Mouse (Mus musculus): ENCODE measurements around the gene Nfatc2ip.

The Nfatc2ip gene

GRCm38 (mm10) chr7:126396298-126397119 is at the start of gene Nfatc2ip:
Nfatc2ip (minus strand) TSS chr7:126396737.
- DNase-seq: peak; percentile 98

GRCm38 (mm10) chr7:126446217-126446616 is 49.7 kb upstream of the Nfatc2ip start:
- no peak for DNase-seq

GRCm38 (mm10) chr7:126445104-126445815 is 48.7 kb upstream of the Nfatc2ip start:
- DNase-seq: no peak

- DNase-seq: no peak
Observed at GRCm38 (mm10) chr7:126444536-126444935, 48.0 kb upstream of the Nfatc2ip start.

- DNase-seq: no peak
Observed at GRCm38 (mm10) chr7:126443997-126444396, 47.5 kb upstream of the Nfatc2ip start.

- no peak for DNase-seq
Observed at GRCm38 (mm10) chr7:126440134-126440533, 43.6 kb upstream of the Nfatc2ip start.

- peak; percentile 55 for DNase-seq
Observed at GRCm38 (mm10) chr7:126436851-126437250, 40.3 kb upstream of the Nfatc2ip start.

- no peak for DNase-seq
Observed at GRCm38 (mm10) chr7:126435801-126436200, 39.3 kb upstream of the Nfatc2ip start.

- DNase-seq: no peak
Observed at GRCm38 (mm10) chr7:126434726-126435125, 38.2 kb upstream of the Nfatc2ip start.

GRCm38 (mm10) chr7:126430167-126430566 is 33.6 kb upstream of the Nfatc2ip start:
- DNase-seq: no peak

GRCm38 (mm10) chr7:126429503-126429898 is 33.0 kb upstream of the Nfatc2ip start:
- no peak for DNase-seq

- peak; percentile 97 for DNase-seq
Observed at GRCm38 (mm10) chr7:126428631-126429502, 32.3 kb upstream of the Nfatc2ip start, which contains the start of gene Rabep2. Rabep2 (plus strand) TSS chr7:126428759.

GRCm38 (mm10) chr7:126428154-126428553 is 31.6 kb upstream of the Nfatc2ip start:
- no peak for DNase-seq

GRCm38 (mm10) chr7:126427323-126427860 is 30.9 kb upstream of the Nfatc2ip start:
- no peak for DNase-seq

GRCm38 (mm10) chr7:126424161-126424560 is 27.6 kb upstream of the Nfatc2ip start:
- DNase-seq: no peak

- no peak for DNase-seq
Observed at GRCm38 (mm10) chr7:126421756-126422155, 25.2 kb upstream of the Nfatc2ip start.

GRCm38 (mm10) chr7:126418496-126418895 is 22.0 kb upstream of the Nfatc2ip start:
- DNase-seq: no peak

GRCm38 (mm10) chr7:126417606-126418005 is 21.1 kb upstream of the Nfatc2ip start:
- no peak for DNase-seq

- DNase-seq: no peak
Observed at GRCm38 (mm10) chr7:126417045-126417444, 20.5 kb upstream of the Nfatc2ip start.

GRCm38 (mm10) chr7:126416615-126417014 is 20.1 kb upstream of the Nfatc2ip start:
- no peak for DNase-seq

GRCm38 (mm10) chr7:126414725-126415124 is 18.2 kb upstream of the Nfatc2ip start, which contains the start of gene Cd19:
Cd19 (minus strand) TSS chr7:126414889.
- DNase-seq: no peak

- no peak for DNase-seq
Observed at GRCm38 (mm10) chr7:126411061-126411460, 14.5 kb upstream of the Nfatc2ip start.

GRCm38 (mm10) chr7:126408686-126409085 is 12.1 kb upstream of the Nfatc2ip start:
- no peak for DNase-seq

All from kidney, postnatal 14 days (tissue).